Mouse (Mus musculus) intestine, embryonic 14.5 days (tissue): ENCODE measurements at regions not wholly inside any gene's neighbourhood (a gene's known extent, or its start where the extent isn't known, plus 50 kb on each side); places are given as distances from the start of the nearest gene placed in this dataset.

Experiments used
- ATAC-seq: fragments of 200-750 bp; cut with Nextera tagmentation; replicated peaks from 2 replicates; pipeline ENCODE4 v1.8.0; 2017; ENCODE audit warnings: low read depth, moderate number of reproducible peaks, moderate TSS enrichment, moderate library complexity; ENCODE audit not compliant: low FRiP score, low TSS enrichment
- DNase-seq: peaks from one replicate; pipeline ENCODE4 v3.0.0-alpha.2; 2018; ENCODE audit warnings: low spot score
- H3K27ac ChIP-seq: fragments of 300-500 bp; sonication (generic); 2 replicates; pipeline ENCODE4 v1.5.1; 2014; ENCODE audit warnings: low read depth, mild to moderate bottlenecking, control low read depth
- H3K27me3 ChIP-seq: fragments of 300-500 bp; sonication (generic); replicated peaks from 2 replicates; pipeline ENCODE4 v1.6.1; 2014; ENCODE audit warnings: low read length, control low read depth; ENCODE audit not compliant: control insufficient read depth, insufficient read depth
- H3K36me3 ChIP-seq: fragments of 300-500 bp; sonication (generic); 2 replicates; pipeline ENCODE4 v1.6.1; 2014; ENCODE audit warnings: low read length, control low read depth; ENCODE audit not compliant: control insufficient read depth, insufficient read depth
- H3K4me1 ChIP-seq: fragments of 300-500 bp; sonication (generic); replicated peaks from 2 replicates; pipeline ENCODE4 v1.6.1; 2014; ENCODE audit warnings: low read length, control low read depth, mixed read lengths; ENCODE audit not compliant: control insufficient read depth, insufficient read depth
- H3K4me2 ChIP-seq: fragments of 300-500 bp; sonication (generic); 2 replicates; pipeline ENCODE4 v1.6.1; 2014; ENCODE audit warnings: low read length
- H3K4me3 ChIP-seq: fragments of 300-500 bp; sonication (generic); 2 replicates; pipeline ENCODE4 v1.5.1; 2014; ENCODE audit warnings: low read depth, low read length, control low read depth, mixed read lengths
- H3K9ac ChIP-seq: fragments of 300-500 bp; sonication (generic); 2 replicates; pipeline ENCODE4 v1.6.1; 2014; ENCODE audit warnings: mild to moderate bottlenecking, low read length
- H3K9me3 ChIP-seq: fragments of 300-500 bp; sonication (generic); 2 replicates; pipeline ENCODE4 v1.6.1; 2016; ENCODE audit warnings: low read length, control low read depth; ENCODE audit not compliant: control insufficient read depth
- WGBS: fragments of 180-500 bp; shearing (Covaris S2); extraction: QIAGEN DNeasy Blood & Tissue Kit; methylation state at CpG from one replicate; pipeline ENCODE4 v1.1.7; 2014; 5-methylcytosine and 5-hydroxymethylcytosine counted together

DNA sequence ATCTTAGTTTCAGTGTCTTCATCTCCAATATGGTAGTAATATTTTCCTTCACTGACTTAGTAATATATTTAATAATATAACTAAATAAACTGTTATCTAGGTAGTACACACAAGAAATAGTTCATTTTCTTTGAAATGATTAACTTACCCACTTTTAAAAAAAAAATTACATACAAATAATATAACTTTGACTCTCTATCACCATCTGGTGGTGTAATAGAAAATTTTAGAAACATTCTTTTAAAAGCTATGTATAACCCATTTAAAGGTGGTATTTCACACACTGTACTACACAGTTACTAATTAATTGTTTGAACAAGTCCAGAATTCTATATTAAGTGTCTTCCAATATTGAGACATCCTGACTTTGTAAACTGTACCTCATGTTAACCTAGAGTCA, 53.9 kb upstream of the Olfr266 start:
- H3K36me3 ChIP-seq = no peaks in the 10 kb centered on the region
- no peaks in the 10 kb centered on the region for H3K9me3 ChIP-seq
- no peak overlapping the region for H3K9ac ChIP-seq
- no peak overlapping the region for H3K27ac ChIP-seq
- no peak overlapping the region for H3K4me2 ChIP-seq
- H3K4me3 ChIP-seq = no peak overlapping the region
- H3K4me1 ChIP-seq = no peaks in the 10 kb centered on the region
- ATAC-seq (no peak), DNase-seq (no peak)
- H3K27me3 ChIP-seq = no peaks in the 10 kb centered on the region

DNA sequence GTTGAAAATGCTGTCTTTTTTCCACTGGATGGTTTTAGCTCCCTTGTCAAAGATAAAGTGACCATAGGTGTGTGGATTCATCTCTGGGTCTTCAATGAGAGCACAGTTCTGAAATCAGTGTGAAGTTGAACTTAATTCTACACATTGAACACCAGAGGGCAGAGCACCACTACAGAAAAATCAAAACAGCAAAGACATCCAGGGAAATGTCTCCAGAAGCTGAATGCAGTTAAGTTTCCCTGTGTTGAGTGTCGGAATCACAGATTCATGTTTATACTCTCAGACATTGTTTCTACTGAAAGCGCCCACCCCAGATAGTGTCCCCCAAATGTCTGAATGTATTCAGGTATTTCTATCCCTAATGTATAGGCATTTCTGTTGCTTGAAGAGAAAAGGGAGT, 77.1 kb upstream of the Olfr266 start:
- ATAC-seq (no peak), DNase-seq (no peak)
- Histone ChIP-seq H3K4me2 (no peak overlapping the region), H3K9me3 (no peaks in the 10 kb centered on the region), H3K4me1 (no peaks in the 10 kb centered on the region), H3K9ac (no peak overlapping the region), H3K36me3 (no peaks in the 10 kb centered on the region), H3K27me3 (no peaks in the 10 kb centered on the region), H3K27ac (no peak overlapping the region), H3K4me3 (no peak overlapping the region)
- 30% methylated on average over 2 of the region's 2 CpGs for WGBS

DNA sequence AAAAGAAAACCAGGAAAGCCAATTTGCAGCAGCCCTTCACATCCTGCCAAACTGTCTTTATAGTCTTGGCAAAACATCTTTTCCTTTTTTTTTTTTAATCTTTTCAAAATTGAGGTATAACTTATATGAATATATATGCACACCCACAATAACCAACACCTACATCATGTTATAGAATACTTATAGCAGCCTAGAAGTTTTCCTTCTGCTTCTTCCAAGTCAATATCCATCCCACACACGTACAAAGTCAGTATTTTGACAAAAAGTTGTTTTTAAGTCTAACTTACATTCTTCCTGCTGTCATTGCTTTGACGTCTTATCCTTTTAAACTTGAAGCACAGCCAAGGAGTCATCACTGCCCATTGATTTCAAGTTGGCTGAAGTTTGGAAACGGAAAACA, 80.6 kb upstream of the Olfr266 start:
- no peaks in the 10 kb centered on the region for H3K36me3 ChIP-seq
- H3K4me2 ChIP-seq = no peak overlapping the region
- H3K27me3 ChIP-seq = no peaks in the 10 kb centered on the region
- H3K27ac ChIP-seq = no peak overlapping the region
- WGBS = 76% methylated on average over 3 of the region's 3 CpGs
- DNase-seq (no peak), ATAC-seq (no peak)
- no peak overlapping the region for H3K4me3 ChIP-seq
- no peaks in the 10 kb centered on the region for H3K4me1 ChIP-seq
- H3K9me3 ChIP-seq = no peaks in the 10 kb centered on the region
- H3K9ac ChIP-seq = no peak overlapping the region

DNA sequence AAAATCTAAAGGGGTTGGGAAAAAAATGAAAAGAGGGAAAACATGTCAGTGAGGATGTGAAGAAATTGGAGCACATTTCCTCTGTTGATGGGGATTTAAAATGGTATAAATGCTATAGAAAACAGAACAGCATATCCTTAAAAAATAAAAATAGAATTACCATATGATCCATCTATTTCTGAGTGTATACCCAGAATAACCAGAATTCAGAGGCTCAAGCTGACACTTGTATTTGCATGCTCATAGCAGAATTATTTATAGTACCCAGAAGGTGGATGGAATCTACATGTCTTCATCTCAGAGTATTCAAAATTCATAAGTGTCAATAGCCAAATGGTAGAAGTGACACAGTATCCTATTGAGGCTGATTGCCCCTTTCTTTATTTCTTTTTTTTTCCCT, 99.9 kb upstream of the Kcna3 start:
- H3K4me2 ChIP-seq = no peak overlapping the region
- no peaks in the 10 kb centered on the region for H3K27me3 ChIP-seq
- ATAC-seq (no peak), DNase-seq (no peak)
- no peak overlapping the region for H3K4me3 ChIP-seq
- H3K9me3 ChIP-seq = peaks cover 10% of the 10 kb centered on the region
- H3K4me1 ChIP-seq = no peaks in the 10 kb centered on the region
- no peaks in the 10 kb centered on the region for H3K36me3 ChIP-seq
- H3K27ac ChIP-seq = no peak overlapping the region
- H3K9ac ChIP-seq = no peak overlapping the region

DNA sequence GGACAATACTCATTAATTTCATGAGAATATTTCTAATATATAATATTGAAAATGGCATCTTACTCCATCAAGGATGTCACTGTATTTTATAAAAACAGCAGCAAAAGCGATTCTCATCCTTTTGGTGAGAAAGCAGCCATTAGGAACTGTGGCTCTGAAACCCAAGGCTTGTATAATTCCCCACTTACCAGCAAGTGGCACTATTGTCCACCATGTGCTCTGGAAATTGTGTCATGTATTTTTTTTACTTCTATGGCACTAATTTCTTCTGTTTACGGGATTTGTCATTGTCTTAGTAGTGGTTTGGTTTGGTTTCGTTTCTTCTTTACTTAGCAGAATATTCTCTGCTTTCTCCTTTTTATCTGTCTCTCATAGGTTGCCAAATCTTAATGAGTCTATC, 95.9 kb upstream of the Kcna3 start:
- Histone ChIP-seq H3K27ac (no peak overlapping the region), H3K27me3 (no peaks in the 10 kb centered on the region), H3K4me1 (no peaks in the 10 kb centered on the region), H3K4me2 (no peak overlapping the region), H3K9me3 (peaks cover 3% of the 10 kb centered on the region), H3K9ac (no peak overlapping the region), H3K36me3 (no peaks in the 10 kb centered on the region), H3K4me3 (no peak overlapping the region)
- no peak for DNase-seq
- ATAC-seq = no peak
- WGBS = 73% methylated on average over 3 of the region's 3 CpGs

DNA sequence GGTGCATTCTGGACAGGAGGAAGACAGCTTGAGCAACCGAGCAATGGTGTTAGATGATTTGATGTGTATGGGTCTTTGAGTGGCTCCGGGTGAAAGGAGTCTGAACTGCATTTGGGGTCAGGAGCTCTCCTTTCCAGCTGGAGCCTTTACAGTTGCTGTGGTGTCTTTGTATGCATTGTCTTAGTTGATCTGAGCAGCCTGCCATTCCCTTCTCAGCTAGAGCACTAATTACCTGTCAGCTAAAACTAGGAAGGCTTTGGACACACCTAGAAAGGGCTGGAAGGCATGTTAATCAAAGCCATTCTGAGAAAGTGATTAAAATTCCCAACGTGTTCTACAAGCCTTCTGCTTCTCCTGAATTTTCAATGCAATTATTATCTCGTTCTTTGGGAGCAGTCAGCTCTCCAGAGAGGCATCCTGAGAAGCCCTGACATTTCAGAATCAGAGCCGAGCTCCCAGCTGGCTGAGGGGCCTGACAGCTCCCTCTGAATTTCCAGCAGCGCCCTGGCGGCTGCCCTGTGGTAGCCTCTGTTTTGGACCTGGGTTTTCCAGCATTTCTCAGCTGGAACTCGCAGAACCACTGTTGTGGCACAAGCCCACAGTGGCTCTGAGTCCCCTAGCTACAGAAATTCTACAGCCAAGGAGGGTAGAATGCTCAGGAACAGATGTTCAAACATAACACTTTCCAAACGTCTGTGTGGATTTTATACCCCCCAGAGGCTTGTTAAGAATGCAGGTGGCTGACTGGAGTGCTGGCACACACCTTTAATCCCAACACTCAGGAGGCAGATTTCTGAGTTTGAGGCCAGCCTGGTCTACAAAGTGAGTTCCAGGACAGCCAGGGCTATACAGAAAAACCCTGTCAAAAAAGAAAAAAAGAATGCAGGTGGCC, 80.2 kb upstream of the Kcna3 start:
- no peak overlapping the region for H3K4me2 ChIP-seq
- no peak overlapping the region for H3K9ac ChIP-seq
- ATAC-seq = no peak
- H3K27ac ChIP-seq = no peak overlapping the region
- H3K4me1 ChIP-seq = no peaks in the 10 kb centered on the region
- no peaks in the 10 kb centered on the region for H3K36me3 ChIP-seq
- no peak for DNase-seq
- H3K9me3 ChIP-seq = no peaks in the 10 kb centered on the region
- no peak overlapping the region for H3K4me3 ChIP-seq
- WGBS = 22% methylated on average over 9 of the region's 9 CpGs
- no peaks in the 10 kb centered on the region for H3K27me3 ChIP-seq

DNA sequence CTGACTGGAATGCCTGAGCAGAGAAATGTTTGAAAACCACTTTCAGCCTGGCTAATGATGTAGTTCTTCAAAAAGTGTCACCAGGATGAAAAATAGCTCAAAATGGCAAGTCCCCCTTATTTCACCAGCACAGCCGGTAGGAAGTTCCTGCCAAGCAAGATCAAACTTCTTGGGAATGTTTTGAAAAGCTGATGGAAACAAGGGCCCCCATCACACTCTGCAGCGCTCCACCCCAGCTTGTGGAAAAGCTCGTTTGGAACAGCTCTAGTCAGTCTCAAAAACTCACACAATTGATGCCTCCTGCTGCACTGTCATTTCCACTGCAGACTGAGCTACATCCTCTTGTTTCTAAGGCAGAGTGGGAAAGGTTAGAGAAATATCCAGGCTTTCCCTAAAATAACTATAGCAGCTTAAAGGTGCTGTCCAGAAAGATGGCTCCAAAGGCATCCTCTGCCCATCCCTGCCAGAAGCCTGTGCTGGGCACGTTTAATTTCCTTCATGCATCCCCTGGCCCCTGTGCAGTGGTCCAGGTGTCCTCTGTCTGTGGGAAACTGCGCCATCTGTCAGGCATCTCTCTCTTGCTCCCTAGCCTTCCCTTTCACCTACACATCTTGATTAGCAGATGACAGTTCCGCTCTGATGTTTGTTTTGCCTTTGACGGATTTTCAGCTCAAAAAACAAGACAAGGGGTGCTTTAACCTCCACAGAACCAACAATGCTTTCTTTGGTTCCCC, 78.6 kb upstream of the Kcna3 start:
- Histone ChIP-seq H3K4me1 (no peaks in the 10 kb centered on the region), H3K36me3 (no peaks in the 10 kb centered on the region), H3K27me3 (no peaks in the 10 kb centered on the region), H3K9me3 (no peaks in the 10 kb centered on the region), H3K4me2 (no peak overlapping the region), H3K4me3 (no peak overlapping the region), H3K27ac (no peak overlapping the region), H3K9ac (no peak overlapping the region)
- ATAC-seq (no peak), DNase-seq (no peak)
- WGBS = 37% methylated on average over 7 of the region's 7 CpGs

DNA sequence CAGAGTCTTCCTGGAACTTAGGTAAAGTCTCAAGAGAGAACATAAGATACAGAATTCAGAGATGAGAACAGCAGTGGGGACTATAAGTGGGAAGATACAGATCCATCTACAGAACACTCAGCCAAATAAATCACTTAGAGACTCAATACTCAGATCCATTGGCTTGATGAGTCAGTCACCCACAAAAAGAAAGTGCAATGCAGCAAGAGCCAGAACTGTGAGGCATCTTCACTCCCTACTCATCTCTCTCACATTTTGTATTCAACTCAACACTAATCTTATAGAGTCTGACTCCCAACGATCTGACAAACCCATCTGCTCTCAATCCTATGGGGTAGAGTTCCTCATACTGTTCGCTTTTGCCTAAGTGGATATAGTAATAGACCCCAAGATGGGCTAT, 77.8 kb upstream of the Kcna3 start:
- DNase-seq (no peak), ATAC-seq (no peak)
- no peak overlapping the region for H3K4me2 ChIP-seq
- no peak overlapping the region for H3K27ac ChIP-seq
- no peak overlapping the region for H3K9ac ChIP-seq
- H3K4me3 ChIP-seq = no peak overlapping the region
- no peaks in the 10 kb centered on the region for H3K27me3 ChIP-seq
- no peaks in the 10 kb centered on the region for H3K36me3 ChIP-seq
- H3K9me3 ChIP-seq = no peaks in the 10 kb centered on the region
- H3K4me1 ChIP-seq = no peaks in the 10 kb centered on the region
- 86% methylated on average over 2 of the region's 2 CpGs for WGBS

DNA sequence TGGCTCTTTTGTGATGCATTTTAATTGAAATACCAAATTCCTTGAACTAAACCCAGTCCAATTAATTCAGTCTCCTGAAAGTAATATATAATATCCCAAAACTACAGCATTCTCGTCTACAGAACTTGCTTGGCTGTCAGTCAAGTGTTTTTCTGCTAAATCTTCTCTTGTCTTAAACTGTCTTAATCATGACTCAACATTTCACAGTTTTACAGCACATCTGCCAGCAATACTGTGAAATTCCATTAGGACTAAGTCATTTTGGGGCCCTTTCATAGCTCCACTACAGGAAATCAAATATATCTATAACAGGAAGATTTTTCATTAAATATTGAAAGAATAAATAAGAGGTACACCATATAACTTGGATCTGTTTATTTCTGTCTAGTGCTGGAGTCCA, 75.4 kb upstream of the Kcna3 start:
- no peaks in the 10 kb centered on the region for H3K9me3 ChIP-seq
- H3K4me1 ChIP-seq = no peaks in the 10 kb centered on the region
- no peak for ATAC-seq
- DNase-seq = no peak
- no peak overlapping the region for H3K9ac ChIP-seq
- no peaks in the 10 kb centered on the region for H3K36me3 ChIP-seq
- no peaks in the 10 kb centered on the region for H3K27me3 ChIP-seq
- H3K4me3 ChIP-seq = no peak overlapping the region
- H3K27ac ChIP-seq = no peak overlapping the region
- no peak overlapping the region for H3K4me2 ChIP-seq
- 61% methylated on average over 1 of the region's 1 CpGs for WGBS
